Mouse (Mus musculus) lung, embryonic 15.5 days (tissue): ENCODE results near the gene Rabep2. TPM values are rescaled to one million over a fixed set of nuclear protein-coding genes. Genes with fewer than 3 reads are reported as not detected.
"Not testable (repeated sequence)": the region's sequence is repeated elsewhere in the genome, so short reads cannot be mapped to it uniquely, and the experiment has no call there.

Experiments used
- ATAC-seq: fragments of 200-750 bp; cut with Nextera tagmentation; 2 replicates; pipeline ENCODE4 v1.8.0; 2017; ENCODE audit warnings: moderate number of reproducible peaks, borderline replicate concordance; ENCODE audit not compliant: low FRiP score, low TSS enrichment; ENCODE audit errors: extremely low read depth
- H3K27ac ChIP-seq: fragments of 300-500 bp; sonication (generic); 2 replicates; pipeline ENCODE4 v1.5.1; 2015; ENCODE audit warnings: moderate library complexity, mild to moderate bottlenecking, inconsistent platforms
- H3K27me3 ChIP-seq: fragments of 300-500 bp; sonication (generic); 2 replicates; pipeline ENCODE4 v1.6.1; 2015; ENCODE audit warnings: inconsistent platforms
- H3K36me3 ChIP-seq: fragments of 300-500 bp; sonication (generic); 2 replicates; pipeline ENCODE4 v1.6.1; 2015; ENCODE audit warnings: inconsistent platforms
- H3K4me1 ChIP-seq: fragments of 300-500 bp; sonication (generic); 2 replicates; pipeline ENCODE4 v1.6.1; 2015; ENCODE audit warnings: inconsistent platforms
- H3K4me2 ChIP-seq: fragments of 300-500 bp; sonication (generic); 2 replicates; pipeline ENCODE4 v1.6.1; 2015; ENCODE audit warnings: inconsistent platforms, mild to moderate bottlenecking, moderate library complexity
- H3K4me3 ChIP-seq: fragments of 300-500 bp; sonication (generic); 2 replicates; pipeline ENCODE4 v1.5.1; 2015; ENCODE audit warnings: mild to moderate bottlenecking, inconsistent platforms
- H3K9ac ChIP-seq: fragments of 300-500 bp; sonication (generic); 2 replicates; pipeline ENCODE4 v1.6.1; 2015; ENCODE audit warnings: inconsistent platforms
- H3K9me3 ChIP-seq: fragments of 300-500 bp; sonication (generic); 2 replicates; pipeline ENCODE4 v1.6.1; 2016; ENCODE audit warnings: inconsistent platforms
- WGBS: fragments of 180-500 bp; shearing (Covaris S2); methylation state at CpG from one replicate; pipeline ENCODE4 v1.1.7; 2015; 5-methylcytosine and 5-hydroxymethylcytosine counted together
- polyA plus RNA-seq: library from polyadenylated mRNA; unstranded; fragments of >200 nt; fragmentation: Nextera tagmentation; extraction: Ambion mirVana; gene quantifications from 2 replicates; pipeline ENCODE4 v1.2.1, GENCODE M21; 2015

Rabep2 gene
- polyA plus RNA-seq, 1 experiment from 2014 or later: 37.6 TPM

GRCm38 (mm10) chr7:126481699-126482098 is 53.1 kb downstream of the Rabep2 start:
- Histone ChIP-seq H3K4me2 (no peak overlapping the region; the same call in 1 of the 2 replicates), H3K27ac (no peak overlapping the region), H3K27me3 (no peaks in the 10 kb centered on the region), H3K4me1 (peaks cover 5% of the 10 kb centered on the region), H3K4me3 (no peak overlapping the region), H3K36me3 (no peaks in the 10 kb centered on the region), H3K9ac (no peak overlapping the region), H3K9me3 (no peaks in the 10 kb centered on the region)
- no peak for ATAC-seq
- 20% methylated on average over 5 of the region's 5 CpGs for WGBS

- Histone ChIP-seq H3K9ac (peak overlapping the region; percentile 55), H3K36me3 (no peaks in the 10 kb centered on the region), H3K4me1 (peaks cover 5% of the 10 kb centered on the region), H3K27me3 (no peaks in the 10 kb centered on the region), H3K27ac (peak overlapping the region; percentile 84), H3K9me3 (no peaks in the 10 kb centered on the region), H3K4me3 (peak overlapping the region; percentile 38), H3K4me2 (peak overlapping the region; percentile 77)
- under 1% methylated on average over 23 of the region's 23 CpGs for WGBS
- ATAC-seq: peak; percentile 92
These were observed 53.9 kb downstream of the Rabep2 start for GRCm38 (mm10) chr7:126482392-126482871.

GRCm38 (mm10) chr7:126487052-126487483 is 58.5 kb downstream of the Rabep2 start, which contains the start of gene Tufm:
Gene Tufm (plus strand): TSS chr7:126487361.
- H3K4me3 ChIP-seq: peak within 1 kb of the TSS; percentile 78
- peaks cover 14% of the 10 kb centered on the region for H3K4me1 ChIP-seq
- 0% methylated on average over 32 of the region's 32 CpGs for WGBS
- no peaks in the 10 kb centered on the region for H3K27me3 ChIP-seq
- peak; percentile 94 for ATAC-seq
- H3K9me3 ChIP-seq: no peaks in the 10 kb centered on the region
- H3K4me2 ChIP-seq: peak within 1 kb of the TSS; percentile 86
- H3K9ac ChIP-seq: peak within 1 kb of the TSS; percentile 80
- peak within 1 kb of the TSS; percentile 71 for H3K27ac ChIP-seq
- peaks cover 28% of the 10 kb centered on the region for H3K36me3 ChIP-seq

- WGBS: 11% methylated on average over 25 of the region's 25 CpGs
- ATAC-seq: 0 out of 2 replicates have a peak, but pooled peaks have one; percentile 1
These were observed 59.2 kb downstream of the Rabep2 start for GRCm38 (mm10) chr7:126487617-126488385.

GRCm38 (mm10) chr7:126491005-126491404 is 62.4 kb downstream of the Rabep2 start:
- Histone ChIP-seq H3K9me3 (no peaks in the 10 kb centered on the region), H3K4me2 (no peak overlapping the region), H3K36me3 (peaks cover 67% of the 10 kb centered on the region), H3K4me3 (no peak overlapping the region), H3K4me1 (peaks cover 9% of the 10 kb centered on the region), H3K27me3 (no peaks in the 10 kb centered on the region), H3K27ac (no peak overlapping the region), H3K9ac (no peak overlapping the region)
- no peak for ATAC-seq
- 65% methylated on average over 1 of the region's 1 CpGs for WGBS

More at GRCm38 (mm10) chr7:126487617-126488385, 59.2 kb downstream of the Rabep2 start:
- Histone ChIP-seq H3K9ac (peak overlapping the region; percentile 80), H3K27ac (0 out of 2 replicates have a peak overlapping the region, but pooled peaks have one; percentile 51), H3K4me3 (peak overlapping the region; percentile 78), H3K4me2 (peak overlapping the region; percentile 86), H3K4me1 (peaks cover 11% of the 10 kb centered on the region), H3K36me3 (peaks cover 35% of the 10 kb centered on the region)
- H3K9me3 ChIP-seq, H3K27me3 ChIP-seq: not testable (repeated sequence)

- peaks cover 77% of the 10 kb centered on the region for H3K36me3 ChIP-seq
- 54% methylated on average over 11 of the region's 11 CpGs for WGBS
- H3K9me3 ChIP-seq: no peaks in the 10 kb centered on the region
- peaks cover 9% of the 10 kb centered on the region for H3K4me1 ChIP-seq
- no peak overlapping the region for H3K27ac ChIP-seq
- no peak overlapping the region for H3K4me2 ChIP-seq
- no peaks in the 10 kb centered on the region for H3K27me3 ChIP-seq
- H3K4me3 ChIP-seq: no peak overlapping the region
- no peak for ATAC-seq
- no peak overlapping the region for H3K9ac ChIP-seq
These were observed 63.4 kb downstream of the Rabep2 start for GRCm38 (mm10) chr7:126491973-126492372.

- H3K36me3 ChIP-seq: peaks cover 96% of the 10 kb centered on the region
- H3K27ac ChIP-seq: no peak overlapping the region
- no peaks in the 10 kb centered on the region for H3K27me3 ChIP-seq
- no peak overlapping the region for H3K4me2 ChIP-seq
- 92% methylated on average over 6 of the region's 6 CpGs for WGBS
- H3K9me3 ChIP-seq: no peaks in the 10 kb centered on the region
- H3K4me3 ChIP-seq: no peak overlapping the region
- ATAC-seq: no peak
- H3K9ac ChIP-seq: no peak overlapping the region
- H3K4me1 ChIP-seq: no peaks in the 10 kb centered on the region
These were observed 65.6 kb downstream of the Rabep2 start for GRCm38 (mm10) chr7:126494120-126494519.

- Histone ChIP-seq H3K9ac (no peak overlapping the region), H3K27ac (no peak overlapping the region), H3K4me3 (no peak overlapping the region), H3K4me2 (no peak overlapping the region), H3K9me3 (no peaks in the 10 kb centered on the region), H3K36me3 (peaks cover 96% of the 10 kb centered on the region), H3K27me3 (no peaks in the 10 kb centered on the region), H3K4me1 (peaks cover 7% of the 10 kb centered on the region)
- WGBS: 80% methylated on average over 5 of the region's 5 CpGs
- no peak for ATAC-seq
These were observed 67.9 kb downstream of the Rabep2 start for GRCm38 (mm10) chr7:126496475-126496874.

- no peak for ATAC-seq
- no peaks in the 10 kb centered on the region for H3K27me3 ChIP-seq
- H3K36me3 ChIP-seq: peaks cover 82% of the 10 kb centered on the region
- 92% methylated on average over 12 of the region's 12 CpGs for WGBS
- H3K9me3 ChIP-seq: no peaks in the 10 kb centered on the region
- peaks cover 7% of the 10 kb centered on the region for H3K4me1 ChIP-seq
- no peak overlapping the region for H3K4me3 ChIP-seq
- no peak overlapping the region for H3K27ac ChIP-seq
- H3K9ac ChIP-seq: no peak overlapping the region
- no peak overlapping the region for H3K4me2 ChIP-seq
These were observed 69.4 kb downstream of the Rabep2 start for GRCm38 (mm10) chr7:126497966-126498365.

Other genes with a start within 250 kb of the Rabep2 start
- 39.4 and 44.5 TPM in 2 replicates for gene Xpo6, start 228.3 kb upstream of the Rabep2 start, polyA plus RNA-seq
- gene Sbk1, start 156.1 kb upstream of the Rabep2 start, polyA plus RNA-seq: 28.7 and 32.3 TPM in 2 replicates
- gene Lat, start 59.2 kb upstream of the Rabep2 start, polyA plus RNA-seq: 2.4 and 9.0 TPM in 2 replicates
- gene Spns1, start 51.3 kb upstream of the Rabep2 start, polyA plus RNA-seq: 52.3 and 53.2 TPM in 2 replicates
- 3.1 and 3.3 TPM in 2 replicates for gene Nfatc2ip, start 32.0 kb upstream of the Rabep2 start, polyA plus RNA-seq
- gene Cd19, start 13.9 kb upstream of the Rabep2 start, polyA plus RNA-seq: not detected in 2 replicates
- 1.3 and 2.8 TPM in 2 replicates for gene Atp2a1, start 34.3 kb downstream of the Rabep2 start, polyA plus RNA-seq
- gene Sh2b1, start 46.7 kb downstream of the Rabep2 start, polyA plus RNA-seq: 45.6 and 46.8 TPM in 2 replicates
- 125 and 127 TPM in 2 replicates for gene Tufm, start 58.6 kb downstream of the Rabep2 start, polyA plus RNA-seq
- 47.7 and 54.1 TPM in 2 replicates for gene Atxn2l, start 74.7 kb downstream of the Rabep2 start, polyA plus RNA-seq
- 176 and 186 TPM in 2 replicates for gene Eif3c, start 137.7 kb downstream of the Rabep2 start, polyA plus RNA-seq
- gene Apobr, start 156.2 kb downstream of the Rabep2 start, polyA plus RNA-seq: 1.1 and 1.5 TPM in 2 replicates
- 27.7 and 27.9 TPM in 2 replicates for gene Cln3, start 157.1 kb downstream of the Rabep2 start, polyA plus RNA-seq
- gene Il27, start 166.2 kb downstream of the Rabep2 start, polyA plus RNA-seq: not detected in 2 replicates
- 23.4 and 30.0 TPM in 2 replicates for gene Nupr1, start 202.1 kb downstream of the Rabep2 start, polyA plus RNA-seq
- 47.3 and 54.9 TPM in 2 replicates for gene Sgf29, start 220.6 kb downstream of the Rabep2 start, polyA plus RNA-seq
- 5.9 and 6.8 TPM in 2 replicates for gene Sult1a1, start 247.7 kb downstream of the Rabep2 start, polyA plus RNA-seq